In the genomic region with DNA sequence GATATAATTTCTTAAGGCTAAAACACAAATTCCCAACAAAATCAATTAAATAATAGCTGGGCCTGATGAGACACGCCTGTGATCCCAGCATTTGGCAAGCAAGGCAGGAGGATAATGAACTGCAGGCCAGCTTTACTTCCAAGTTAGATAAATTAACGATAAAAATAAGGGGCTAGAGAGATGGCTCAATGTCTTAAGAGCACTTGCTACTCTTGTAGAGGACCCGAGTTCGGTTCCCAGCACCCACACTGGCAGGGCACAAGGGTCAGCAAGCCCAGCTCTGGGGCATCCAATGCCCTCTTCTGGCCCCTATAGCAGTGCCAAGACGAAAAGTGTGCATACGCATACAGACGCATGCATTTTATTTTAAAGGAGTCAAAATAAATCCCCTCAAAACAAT, we compare ENCODE assay signal across 8 mouse cellular contexts. TPM values are rescaled to one million over a fixed set of nuclear protein-coding genes. Genes with fewer than 3 reads are reported as not detected.
DNase-seq lines count a peak whose midpoint lies in the region; ATAC-seq and TF ChIP-seq lines count a peak whose summit lies in the region.

No protein-coding gene starts in this region.

- no peak for DNase-seq in kidney, postnatal 0 days (ENCODE audit: low spot score)
- DNase-seq in kidney, adult 18-20 months = no peak
- no peak for DNase-seq in Patski (ENCODE audit: low read depth, low spot score)
- no peak for DNase-seq in forebrain, embryonic 10.5 days (ENCODE audit: extremely low spot score, low spot score)
- DNase-seq in ovary, postnatal 14 days (ENCODE audit: low spot score) = no peak
- DNase-seq in spleen, postnatal 4 days (ENCODE audit: low spot score in 2 of 2) = no peak
- no peak for DNase-seq in frontal cortex, postnatal 36 days (ENCODE audit: low spot score in 2 of 2)

- 28% methylated on average over 7 of the region's 7 CpGs for WGBS in kidney, postnatal 0 days
- 44% methylated on average over 7 of the region's 7 CpGs for WGBS in forebrain, embryonic 10.5 days
- 32% methylated on average over 7 of the region's 7 CpGs for WGBS in liver, embryonic 12.5 days (ENCODE audit: insufficient replicate concordance)

- no peak for ATAC-seq in kidney, postnatal 0 days (replicated peaks; ENCODE audit: low FRiP score, low read depth)
- peak; percentile 3 for ATAC-seq in Patski
- no peak for ATAC-seq in liver, embryonic 12.5 days

- peak overlapping the region; percentile 97 for H3K9ac ChIP-seq in kidney, postnatal 0 days (ENCODE audit: low read depth, low read length)
- peak overlapping the region; percentile 94 for H3K9ac ChIP-seq in liver, embryonic 12.5 days

- no peaks in the 10 kb centered on the region for H3K9me3 ChIP-seq in kidney, postnatal 0 days (replicated peaks; ENCODE audit: low read length)
- H3K9me3 ChIP-seq in forebrain, embryonic 10.5 days = no peaks in the 10 kb centered on the region
- no peaks in the 10 kb centered on the region for H3K9me3 ChIP-seq in liver, embryonic 12.5 days (replicated peaks)

- peak overlapping the region; percentile 95 for H3K4me3 ChIP-seq in kidney, postnatal 0 days (replicated peaks; ENCODE audit: low read depth, low read length)
- peak overlapping the region; percentile 95 for H3K4me3 ChIP-seq in forebrain, embryonic 10.5 days
- peak overlapping the region; percentile 89 for H3K4me3 ChIP-seq in liver, embryonic 12.5 days

- in situ Hi-C loops in Patski (cut with MboI; ENCODE audit: low pct_unique_long_range_greater_than_20kb) = loop anchor here (5.0 kb wide), 2 partner anchors 68 to 157 kb away; no protein-coding TSS in a partner anchor

- 0 out of 2 replicates have a peak, but pooled peaks cover 17% of the 10 kb centered on the region for H3K36me3 ChIP-seq in kidney, postnatal 0 days (ENCODE audit: insufficient read depth, low read length)
- H3K36me3 ChIP-seq in forebrain, embryonic 10.5 days (replicated peaks) = peaks cover 42% of the 10 kb centered on the region
- H3K36me3 ChIP-seq in liver, embryonic 12.5 days = peaks cover 27% of the 10 kb centered on the region

- POLR2A ChIA-PET in Patski (lab: Charles Lee) = interaction anchor here (1.0 to 2.8 kb wide), 3 partner anchors 9 to 124 kb away, joined by 5 to 8 read pairs (median 7); a partner anchor contains a TSS

- peak overlapping the region; percentile 71 for H3K4me2 ChIP-seq in kidney, postnatal 0 days (ENCODE audit: low read length)
- peak overlapping the region; percentile 92 for H3K4me2 ChIP-seq in liver, embryonic 12.5 days

- TF ChIP-seq CTCF in kidney, postnatal 0 days (IDR thresholded peaks at IDR 0.05; ENCODE audit: low read depth) = no peak
- TF ChIP-seq CTCF in Patski (IDR thresholded peaks at IDR 0.05) = no peak

- H3K27me3 ChIP-seq in kidney, postnatal 0 days (ENCODE audit: insufficient read depth, low read length) = no peaks in the 10 kb centered on the region
- no peaks in the 10 kb centered on the region for H3K27me3 ChIP-seq in Patski
- no peaks in the 10 kb centered on the region for H3K27me3 ChIP-seq in forebrain, embryonic 10.5 days (ENCODE audit: poor library complexity, severe bottlenecking)
- H3K27me3 ChIP-seq in liver, embryonic 12.5 days (replicated peaks) = no peaks in the 10 kb centered on the region

- H3K4me1 ChIP-seq in kidney, postnatal 0 days (replicated peaks; ENCODE audit: insufficient read depth, low read length) = 0 out of 2 replicates have a peak, but pooled peaks cover 4% of the 10 kb centered on the region
- peaks cover 18% of the 10 kb centered on the region for H3K4me1 ChIP-seq in forebrain, embryonic 10.5 days
- peaks cover 38% of the 10 kb centered on the region for H3K4me1 ChIP-seq in liver, embryonic 12.5 days

- H3K27ac ChIP-seq in kidney, postnatal 0 days = peak overlapping the region; percentile 90
- peak overlapping the region; percentile 97 for H3K27ac ChIP-seq in forebrain, embryonic 10.5 days
- peak overlapping the region; percentile 85; the same call in 1 of the 2 replicates for H3K27ac ChIP-seq in liver, embryonic 12.5 days

- CTCF ChIA-PET in Patski (lab: Charles Lee) = interaction anchor here (1.2 to 2.6 kb wide), 6 partner anchors 8 to 97 kb away, joined by 4 to 14 read pairs (median 5); no protein-coding TSS in a partner anchor

RNA-seq across cellular contexts. Expression of a gene that starts 0.8 kb away (rescaled TPM):
- polyA plus RNA-seq in kidney, postnatal 0 days (2015; fragmentation: Nextera tagmentation; extraction: Ambion mirVana) = 112 and 123 TPM in 2 replicates
- polyA plus RNA-seq in Patski (2021) = 162 TPM
- 85.6 and 87.5 TPM in 2 replicates for polyA plus RNA-seq in forebrain, embryonic 10.5 days (2016; fragmentation: Nextera tagmentation; extraction: Ambion mirVana)
- 23.1 and 26.4 TPM in 2 replicates for polyA plus RNA-seq in liver, embryonic 12.5 days (2016; fragmentation: Nextera tagmentation; extraction: Ambion mirVana)
